Mouse (Mus musculus) midbrain, embryonic 13.5 days (tissue): ENCODE results near the gene Gm28845. TPM values are rescaled to one million over a fixed set of nuclear protein-coding genes. Genes with fewer than 3 reads are reported as not detected.

Experiments used
- ATAC-seq: fragments of 200-750 bp; cut with Nextera tagmentation; 2 replicates; pipeline ENCODE4 v1.8.0; 2017; ENCODE audit warnings: mild to moderate bottlenecking, moderate TSS enrichment, moderate library complexity
- H3K27ac ChIP-seq: fragments of 300-500 bp; sonication (generic); 2 replicates; pipeline ENCODE4 v1.5.1; 2015; ENCODE audit warnings: inconsistent platforms, mild to moderate bottlenecking, moderate library complexity
- H3K27me3 ChIP-seq: fragments of 300-500 bp; sonication (generic); 2 replicates; pipeline ENCODE4 v1.6.1; 2015; ENCODE audit warnings: mild to moderate bottlenecking, inconsistent platforms
- H3K36me3 ChIP-seq: fragments of 300-500 bp; sonication (generic); 2 replicates; pipeline ENCODE4 v1.6.1; 2015; ENCODE audit warnings: mild to moderate bottlenecking, inconsistent platforms
- H3K4me1 ChIP-seq: fragments of 300-500 bp; sonication (generic); replicated peaks from 2 replicates; pipeline ENCODE4 v1.6.1; 2015; ENCODE audit warnings: inconsistent platforms
- H3K4me2 ChIP-seq: fragments of 300-500 bp; sonication (generic); replicated peaks from 2 replicates; pipeline ENCODE4 v1.6.1; 2015; ENCODE audit warnings: moderate library complexity, mild to moderate bottlenecking, inconsistent platforms
- H3K4me3 ChIP-seq: fragments of 300-500 bp; sonication (generic); replicated peaks from 2 replicates; pipeline ENCODE4 v1.5.1; 2015; ENCODE audit warnings: mild to moderate bottlenecking, inconsistent platforms
- H3K9ac ChIP-seq: fragments of 300-500 bp; sonication (generic); replicated peaks from 2 replicates; pipeline ENCODE4 v1.6.1; 2015; ENCODE audit warnings: mild to moderate bottlenecking, inconsistent platforms
- H3K9me3 ChIP-seq: fragments of 300-500 bp; sonication (generic); 2 replicates; pipeline ENCODE4 v1.6.1; 2016; ENCODE audit warnings: mild to moderate bottlenecking, inconsistent platforms
- WGBS: fragments of 180-500 bp; shearing (Covaris S2); methylation state at CpG from one replicate; pipeline ENCODE4 v1.1.7; 2015; 5-methylcytosine and 5-hydroxymethylcytosine counted together
- polyA plus RNA-seq: library from polyadenylated mRNA; unstranded; fragments of >200 nt; fragmentation: Nextera tagmentation; extraction: Ambion mirVana; gene quantifications from 2 replicates; pipeline ENCODE4 v1.2.1, GENCODE M21; 2015

Gm28845 gene
- not detected in 2 replicates for polyA plus RNA-seq

DNA sequence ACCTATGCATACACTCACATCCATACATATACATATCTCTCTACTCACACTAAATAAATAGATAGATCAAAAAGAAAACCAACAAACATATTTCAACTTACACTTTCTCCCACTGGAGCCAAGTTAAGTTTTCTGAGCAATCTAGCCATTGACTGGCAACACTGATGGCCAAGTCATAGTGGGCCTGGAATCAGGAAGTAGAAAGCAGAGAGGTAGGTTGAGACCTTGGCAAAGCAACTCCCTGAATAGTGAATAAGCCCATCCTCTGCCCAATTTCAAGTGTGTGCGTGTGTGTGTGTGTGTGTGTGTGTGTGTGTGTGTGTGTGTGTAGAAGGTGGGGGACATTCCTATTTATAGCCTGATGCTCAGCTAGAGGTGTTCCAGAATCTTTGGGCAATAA, at the start of gene Gm28845:
Gene Gm28845 (minus strand): TSS at position 121 of the 400 bp plus-strand sequence.
- 76% methylated on average over 1 of the region's 1 CpGs for WGBS
- H3K4me2 ChIP-seq = no peak within 1 kb of the TSS
- no peak within 1 kb of the TSS for H3K9ac ChIP-seq
- H3K36me3 ChIP-seq = no peaks in the 10 kb centered on the region
- no peak within 1 kb of the TSS for H3K4me3 ChIP-seq
- no peak for ATAC-seq
- H3K9me3 ChIP-seq = no peaks in the 10 kb centered on the region
- H3K4me1 ChIP-seq = no peaks in the 10 kb centered on the region
- no peak within 1 kb of the TSS for H3K27ac ChIP-seq
- no peaks in the 10 kb centered on the region for H3K27me3 ChIP-seq

DNA sequence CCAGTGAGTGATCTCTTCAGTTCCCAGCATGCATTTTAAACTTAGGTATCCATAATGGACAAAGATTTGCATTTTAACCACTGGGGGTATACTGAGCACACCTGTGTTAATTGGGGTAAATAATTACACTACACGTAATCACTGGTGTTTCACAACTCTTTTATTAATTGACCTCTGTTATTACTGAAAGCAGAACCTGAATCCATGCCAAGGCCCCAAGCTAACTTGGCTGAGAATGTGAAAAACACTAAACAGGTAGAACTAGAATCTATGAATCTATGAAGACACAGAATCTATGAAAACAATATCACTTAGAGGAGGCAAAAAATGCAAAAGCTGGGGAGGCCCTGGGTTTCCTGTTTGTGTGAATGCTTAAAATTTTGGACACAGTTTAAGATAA, 48.1 kb upstream of the Gm28845 start:
- Histone ChIP-seq H3K4me2 (no peak overlapping the region), H3K9ac (no peak overlapping the region), H3K36me3 (peaks cover 96% of the 10 kb centered on the region), H3K4me1 (peaks cover 4% of the 10 kb centered on the region), H3K27me3 (no peaks in the 10 kb centered on the region), H3K4me3 (no peak overlapping the region), H3K9me3 (no peaks in the 10 kb centered on the region), H3K27ac (no peak overlapping the region)
- no peak for ATAC-seq
- 94% methylated on average over 1 of the region's 1 CpGs for WGBS

DNA sequence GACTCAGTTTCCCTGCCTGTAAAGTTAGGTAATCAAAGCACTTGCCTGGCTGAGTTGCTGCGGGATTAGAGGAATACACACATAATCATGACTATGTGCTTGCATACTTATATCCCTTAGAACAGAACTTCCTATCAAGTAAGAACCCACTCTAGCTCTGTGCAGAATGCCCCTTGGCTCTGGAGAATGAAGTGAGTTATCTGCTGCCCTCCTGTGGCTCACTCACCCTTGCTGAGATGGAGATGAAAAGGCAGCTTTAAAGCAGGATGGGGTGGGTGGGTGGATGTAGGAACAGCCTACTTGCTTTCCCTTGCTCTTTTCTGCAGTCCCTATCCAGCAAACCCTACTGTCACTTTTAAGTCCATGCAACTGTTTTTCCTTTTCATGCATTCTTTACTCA, 42.9 kb upstream of the Gm28845 start:
- Histone ChIP-seq H3K4me1 (no peaks in the 10 kb centered on the region), H3K36me3 (peaks cover 92% of the 10 kb centered on the region), H3K4me3 (no peak overlapping the region), H3K4me2 (no peak overlapping the region), H3K27ac (no peak overlapping the region), H3K27me3 (no peaks in the 10 kb centered on the region), H3K9me3 (no peaks in the 10 kb centered on the region), H3K9ac (no peak overlapping the region)
- ATAC-seq = no peak
- WGBS = 97% methylated on average over 1 of the region's 1 CpGs

DNA sequence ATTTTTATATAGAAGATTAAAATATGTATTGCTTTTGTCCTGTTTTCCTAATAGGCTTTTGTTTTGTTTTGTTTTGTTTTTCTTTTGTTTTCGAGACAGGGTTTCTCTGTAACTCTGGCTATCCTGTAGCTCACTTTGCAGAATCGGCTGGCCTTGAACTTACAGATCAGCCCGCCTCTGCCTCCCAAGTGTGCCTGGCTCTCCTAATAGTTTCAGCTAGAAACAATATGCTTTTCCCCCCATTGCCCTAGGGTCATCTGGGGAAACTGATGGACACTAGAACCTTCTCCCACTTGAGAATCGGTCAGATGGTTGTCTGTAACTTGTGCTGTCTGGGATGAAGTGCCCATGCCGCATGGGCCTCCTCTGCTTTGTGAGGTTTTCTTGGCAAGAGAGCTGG, 36.8 kb upstream of the Gm28845 start:
- Histone ChIP-seq H3K36me3 (peaks cover 38% of the 10 kb centered on the region), H3K27me3 (no peaks in the 10 kb centered on the region), H3K4me2 (no peak overlapping the region), H3K9me3 (no peaks in the 10 kb centered on the region), H3K27ac (no peak overlapping the region), H3K4me3 (no peak overlapping the region), H3K9ac (no peak overlapping the region), H3K4me1 (no peaks in the 10 kb centered on the region)
- no peak for ATAC-seq
- WGBS = 94% methylated on average over 5 of the region's 5 CpGs

DNA sequence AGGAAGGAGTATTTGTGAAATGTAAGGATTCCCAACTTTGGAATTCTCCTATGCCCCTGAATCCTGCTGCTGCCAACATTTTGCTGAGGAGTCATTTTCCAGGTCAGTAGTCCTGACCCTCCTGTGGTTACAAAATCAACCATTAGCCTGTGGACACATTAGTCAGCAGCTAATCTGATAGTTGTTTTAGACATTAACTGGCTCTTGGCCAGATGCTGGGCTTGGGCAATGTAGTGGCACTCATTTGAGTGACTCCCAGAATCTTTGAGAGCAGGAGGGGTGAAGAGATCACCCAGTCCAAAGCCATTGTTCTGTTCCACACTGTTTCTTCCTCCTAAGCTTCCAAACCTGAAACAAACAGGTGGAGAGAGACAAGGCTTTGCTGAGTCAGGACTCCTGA, 35.5 kb upstream of the Gm28845 start:
- ATAC-seq = no peak
- no peaks in the 10 kb centered on the region for H3K27me3 ChIP-seq
- no peak overlapping the region for H3K27ac ChIP-seq
- peaks cover 25% of the 10 kb centered on the region for H3K36me3 ChIP-seq
- H3K4me1 ChIP-seq = no peaks in the 10 kb centered on the region
- H3K9me3 ChIP-seq = no peaks in the 10 kb centered on the region
- H3K4me2 ChIP-seq = no peak overlapping the region
- H3K4me3 ChIP-seq = no peak overlapping the region
- no peak overlapping the region for H3K9ac ChIP-seq

DNA sequence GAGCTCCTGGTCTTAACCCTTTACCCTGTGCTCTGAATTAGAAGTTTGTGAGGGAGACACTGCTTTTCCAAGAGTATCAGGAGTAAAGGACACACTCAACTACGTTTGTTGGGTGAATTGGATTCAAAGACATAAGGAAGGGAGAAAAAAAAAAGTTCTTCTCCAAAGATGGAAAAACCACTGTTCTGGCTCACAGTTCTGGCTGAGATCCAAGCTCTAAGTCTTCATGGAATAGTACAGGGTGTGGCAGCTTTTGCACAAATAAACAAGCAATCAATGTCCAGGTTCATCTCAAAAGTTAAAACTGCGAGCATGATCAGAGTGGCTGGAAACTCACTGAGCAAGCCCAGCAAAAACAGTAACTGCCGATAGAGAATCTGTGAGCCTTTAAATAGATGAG, 28.6 kb upstream of the Gm28845 start:
- H3K9me3 ChIP-seq = no peaks in the 10 kb centered on the region
- no peak for ATAC-seq
- no peaks in the 10 kb centered on the region for H3K27me3 ChIP-seq
- H3K9ac ChIP-seq = no peak overlapping the region
- H3K27ac ChIP-seq = no peak overlapping the region
- H3K4me2 ChIP-seq = no peak overlapping the region
- no peak overlapping the region for H3K4me3 ChIP-seq
- H3K36me3 ChIP-seq = no peaks in the 10 kb centered on the region
- 76% methylated on average over 3 of the region's 3 CpGs for WGBS
- H3K4me1 ChIP-seq = no peaks in the 10 kb centered on the region

DNA sequence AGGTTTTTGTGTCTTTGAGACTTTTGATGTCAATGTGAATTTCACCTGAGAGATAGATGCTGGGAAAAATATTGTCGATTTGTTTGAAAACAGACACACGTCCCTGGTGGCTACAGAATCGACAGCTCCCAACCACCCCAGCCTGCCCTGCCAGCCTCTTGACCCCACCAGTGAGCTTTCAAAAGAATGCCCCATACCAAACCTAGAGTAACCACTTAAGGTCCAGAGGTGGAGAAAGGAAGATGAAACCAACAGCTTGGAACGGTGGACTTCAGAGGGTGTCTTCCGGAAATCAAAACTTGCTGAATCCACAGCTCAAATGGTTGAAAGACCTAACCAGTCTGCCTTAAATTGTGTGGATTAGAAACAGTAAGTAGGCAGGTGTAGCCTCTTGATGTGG, 28.0 kb upstream of the Gm28845 start:
- Histone ChIP-seq H3K4me1 (no peaks in the 10 kb centered on the region), H3K9ac (no peak overlapping the region), H3K27me3 (no peaks in the 10 kb centered on the region), H3K36me3 (no peaks in the 10 kb centered on the region), H3K9me3 (no peaks in the 10 kb centered on the region), H3K4me3 (no peak overlapping the region), H3K27ac (no peak overlapping the region), H3K4me2 (no peak overlapping the region)
- 96% methylated on average over 5 of the region's 5 CpGs for WGBS
- ATAC-seq = no peak

DNA sequence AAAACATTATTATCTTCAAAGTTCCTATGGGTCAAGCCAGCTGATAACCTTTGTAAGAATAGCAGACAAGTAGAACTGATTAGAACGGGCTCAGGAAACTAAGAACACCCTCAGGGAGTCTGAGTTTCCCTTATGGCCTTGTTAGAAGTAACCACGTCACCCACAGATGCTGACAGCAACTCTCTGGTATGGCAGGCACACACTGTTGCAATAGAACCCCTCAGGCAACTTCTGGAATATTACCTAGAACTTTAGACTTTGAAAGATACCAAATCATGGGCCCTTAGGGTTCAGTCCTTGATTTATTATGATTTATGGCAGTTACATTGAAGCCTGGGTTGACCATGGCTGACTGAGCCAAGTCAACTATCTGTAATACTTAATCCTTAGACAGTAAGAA, 27.2 kb upstream of the Gm28845 start:
- H3K4me3 ChIP-seq = no peak overlapping the region
- 71% methylated on average over 2 of the region's 2 CpGs for WGBS
- no peaks in the 10 kb centered on the region for H3K9me3 ChIP-seq
- H3K9ac ChIP-seq = no peak overlapping the region
- ATAC-seq = no peak
- H3K4me2 ChIP-seq = no peak overlapping the region
- H3K4me1 ChIP-seq = no peaks in the 10 kb centered on the region
- no peak overlapping the region for H3K27ac ChIP-seq
- no peaks in the 10 kb centered on the region for H3K27me3 ChIP-seq
- H3K36me3 ChIP-seq = no peaks in the 10 kb centered on the region

DNA sequence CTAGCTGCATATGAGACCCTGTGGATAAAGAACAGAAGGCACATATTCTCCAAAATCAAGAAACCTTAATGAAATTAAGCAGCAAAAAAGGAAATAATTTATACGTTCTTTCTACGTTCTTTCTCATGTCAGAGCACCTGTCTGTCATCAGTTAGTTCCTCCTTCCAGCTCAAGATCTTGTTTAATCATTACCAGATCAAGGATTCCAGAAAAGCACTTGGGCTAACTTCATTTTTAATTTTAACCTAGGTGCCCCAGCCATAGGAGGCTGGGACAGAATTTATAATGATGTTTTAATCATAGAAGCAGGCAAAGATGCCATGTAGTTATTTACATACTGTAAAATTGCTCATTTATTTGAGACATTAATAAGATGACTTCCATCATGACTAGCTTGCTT, 25.4 kb upstream of the Gm28845 start:
- Histone ChIP-seq H3K27ac (no peak overlapping the region), H3K9me3 (no peaks in the 10 kb centered on the region), H3K9ac (no peak overlapping the region), H3K36me3 (no peaks in the 10 kb centered on the region), H3K27me3 (no peaks in the 10 kb centered on the region), H3K4me2 (no peak overlapping the region), H3K4me1 (no peaks in the 10 kb centered on the region), H3K4me3 (no peak overlapping the region)
- 93% methylated on average over 2 of the region's 2 CpGs for WGBS
- ATAC-seq = no peak

DNA sequence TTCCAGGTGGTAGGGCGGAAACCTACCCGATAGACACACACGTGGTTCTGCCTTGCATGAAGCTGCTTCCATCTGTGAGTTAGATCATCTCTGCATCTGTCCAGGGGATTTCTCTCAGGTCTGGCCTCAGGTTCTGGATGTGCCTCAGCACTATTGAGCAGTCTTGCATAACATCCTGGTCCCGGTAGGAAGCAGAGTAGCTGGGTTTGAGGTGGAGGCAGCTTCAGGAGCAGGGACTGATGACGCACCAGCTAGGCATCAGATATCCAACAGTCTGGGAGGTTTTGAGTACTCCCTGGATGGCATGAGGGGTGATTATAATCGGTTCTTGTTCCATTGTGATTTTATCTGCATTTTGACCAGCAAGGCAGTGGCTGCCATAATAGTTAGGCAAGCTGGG, 18.2 kb upstream of the Gm28845 start:
- ATAC-seq = no peak
- H3K4me3 ChIP-seq = no peak overlapping the region

DNA sequence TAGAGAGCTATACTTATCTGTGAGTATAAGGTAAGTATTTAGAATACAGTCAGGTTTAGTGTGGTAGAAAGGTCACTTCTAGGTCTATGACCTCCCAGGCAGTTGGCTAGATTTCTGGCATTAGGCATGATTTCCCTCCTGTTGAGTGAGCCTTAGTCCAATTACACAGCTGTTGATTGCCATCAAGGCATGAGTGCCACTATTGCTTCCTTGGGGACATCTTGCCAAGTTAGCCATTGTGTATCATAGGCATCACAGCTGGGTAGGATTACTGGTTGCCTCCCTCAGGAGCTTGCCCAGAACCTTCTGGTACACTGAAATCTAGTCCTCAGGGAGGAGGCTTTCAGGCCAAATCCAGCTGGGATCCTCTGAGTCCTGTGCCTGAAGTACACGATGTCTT, 13.5 kb upstream of the Gm28845 start:
- no peak for ATAC-seq
- Histone ChIP-seq H3K9me3 (no peaks in the 10 kb centered on the region), H3K4me1 (no peaks in the 10 kb centered on the region), H3K36me3 (no peaks in the 10 kb centered on the region), H3K4me2 (no peak overlapping the region), H3K27me3 (no peaks in the 10 kb centered on the region), H3K27ac (no peak overlapping the region), H3K9ac (no peak overlapping the region), H3K4me3 (no peak overlapping the region)
- 84% methylated on average over 1 of the region's 1 CpGs for WGBS

More for the DNA sequence above, 18.2 kb upstream of the Gm28845 start:
- Histone ChIP-seq H3K9me3 (no peaks in the 10 kb centered on the region), H3K4me2 (no peak overlapping the region), H3K27ac (no peak overlapping the region), H3K4me1 (no peaks in the 10 kb centered on the region), H3K9ac (no peak overlapping the region), H3K27me3 (no peaks in the 10 kb centered on the region), H3K36me3 (no peaks in the 10 kb centered on the region)
- 85% methylated on average over 6 of the region's 6 CpGs for WGBS

DNA sequence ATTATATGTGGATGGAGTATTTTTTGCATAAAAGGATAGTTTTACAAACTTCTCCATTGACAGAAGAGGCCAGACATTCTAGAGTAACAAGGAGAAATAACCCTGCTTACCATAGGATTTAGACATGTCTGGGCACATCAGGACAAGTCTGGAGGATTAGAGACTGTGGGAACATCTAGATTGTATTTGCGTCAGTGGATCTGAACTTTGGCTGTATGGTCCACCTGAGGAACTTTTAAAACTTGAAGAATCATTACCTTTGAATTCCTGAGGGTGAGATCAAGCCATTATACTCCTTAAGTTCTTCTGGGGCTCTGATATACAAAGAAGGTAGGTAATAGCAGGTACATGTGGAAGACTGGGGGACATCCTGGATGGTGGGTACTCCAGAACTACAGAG, 12.3 kb upstream of the Gm28845 start:
- Histone ChIP-seq H3K4me2 (no peak overlapping the region), H3K36me3 (no peaks in the 10 kb centered on the region), H3K27ac (no peak overlapping the region), H3K4me3 (no peak overlapping the region), H3K9me3 (no peaks in the 10 kb centered on the region), H3K4me1 (no peaks in the 10 kb centered on the region), H3K27me3 (no peaks in the 10 kb centered on the region), H3K9ac (no peak overlapping the region)
- no peak for ATAC-seq
- WGBS = 92% methylated on average over 1 of the region's 1 CpGs

DNA sequence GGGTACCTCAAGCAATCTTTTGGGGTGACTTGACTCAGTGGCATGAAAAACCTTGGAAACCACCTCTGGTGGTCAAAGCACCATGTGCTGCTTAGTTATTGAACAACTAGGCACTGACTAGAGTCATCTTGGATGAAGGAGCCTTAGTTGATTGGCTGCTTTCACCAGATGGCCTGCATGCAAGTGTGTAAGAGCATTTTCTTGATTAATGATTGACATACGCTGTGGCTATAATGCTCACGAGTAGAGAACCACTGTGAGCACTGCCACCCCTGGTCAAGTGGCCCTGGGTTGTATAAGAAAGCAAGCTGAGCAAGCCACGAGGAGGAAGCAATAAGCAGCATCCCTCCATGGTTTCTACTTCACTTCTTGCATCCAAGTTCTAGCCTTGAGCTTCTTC, 10.9 kb upstream of the Gm28845 start:
- Histone ChIP-seq H3K4me2 (no peak overlapping the region), H3K9me3 (no peaks in the 10 kb centered on the region), H3K4me1 (no peaks in the 10 kb centered on the region), H3K4me3 (no peak overlapping the region), H3K27ac (no peak overlapping the region), H3K27me3 (no peaks in the 10 kb centered on the region), H3K36me3 (no peaks in the 10 kb centered on the region), H3K9ac (no peak overlapping the region)
- 78% methylated on average over 3 of the region's 3 CpGs for WGBS
- no peak for ATAC-seq
